In genomic region chr10:53650683-53651082, GRCm38 (mm10) we compare ENCODE assay signal across 12 mouse cellular contexts.
"Had no signal": no experiment of that assay in that cellular context is flagged by ENCODE, and none has a peak within 500 bp of the region (broad histone marks: within the 10 kb centered on the region; RNA-seq: fewer than 3 reads in every experiment).

No protein-coding gene starts in this region.

- ATAC-seq: liver, embryonic 12.5 days; midbrain, embryonic 13.5 days had no signal

- H3K9me3 ChIP-seq: limb, embryonic 15.5 days; liver, embryonic 12.5 days; midbrain, embryonic 13.5 days; neural tube, embryonic 15.5 days had no signal

- H3K4me3 ChIP-seq: limb, embryonic 15.5 days; liver, embryonic 12.5 days; midbrain, embryonic 13.5 days; neural tube, embryonic 15.5 days had no signal

- H3K27me3 ChIP-seq: limb, embryonic 15.5 days; liver, embryonic 12.5 days; midbrain, embryonic 13.5 days; neural tube, embryonic 15.5 days had no signal

- H3K4me1 ChIP-seq: limb, embryonic 15.5 days; liver, embryonic 12.5 days; midbrain, embryonic 13.5 days; neural tube, embryonic 15.5 days had no signal

- H3K36me3 ChIP-seq: liver, embryonic 12.5 days had no signal

- DNase-seq: kidney, adult 11 months; kidney, adult 9 months; kidney, postnatal 10 days; lung, embryonic 14.5 days; lung, postnatal 10 days; lung, postnatal 4 days; thymus, adult 2 months; thymus, postnatal 36 days had no signal
